Mouse (Mus musculus) kidney, postnatal 36 days (tissue): ENCODE results near the gene Gm49486.
A peak's percentile ranks its signal among the peaks of the same experiment; 100 is the strongest.

Source experiments
- DNase-seq, 2 experiments: peaks; one replicate each; pipeline ENCODE4 v3.0.0; 2021 to 2022; ENCODE audit warnings: mixed read lengths in 2 of 2

Gm49486 gene

GRCm38 (mm10) chr15:79235268-79235667 is 6.1 kb downstream of the Gm49486 start:
- no peak for DNase-seq

GRCm38 (mm10) chr15:79238036-79238435 is 8.8 kb downstream of the Gm49486 start:
- DNase-seq = no peak

- DNase-seq = no peak
Measured at GRCm38 (mm10) chr15:79242574-79243233, 13.5 kb downstream of the Gm49486 start.

- DNase-seq = peak; percentile 96 to 97
Measured at GRCm38 (mm10) chr15:79243234-79244042, 14.2 kb downstream of the Gm49486 start.

GRCm38 (mm10) chr15:79244071-79244893 is 15.1 kb downstream of the Gm49486 start:
- peak; percentile 52 to 61 for DNase-seq

GRCm38 (mm10) chr15:79245321-79245720 is 16.1 kb downstream of the Gm49486 start:
- DNase-seq = no peak

GRCm38 (mm10) chr15:79250236-79250635 is 21.0 kb downstream of the Gm49486 start:
- no peak for DNase-seq

- DNase-seq = no peak
Measured at GRCm38 (mm10) chr15:79251168-79251567, 22.0 kb downstream of the Gm49486 start.

GRCm38 (mm10) chr15:79251781-79252491 is 22.7 kb downstream of the Gm49486 start:
- DNase-seq = peak in 1 of 2 experiments; percentile 45

GRCm38 (mm10) chr15:79252580-79252979 is 23.4 kb downstream of the Gm49486 start:
- DNase-seq = no peak

GRCm38 (mm10) chr15:79254661-79255060 is 25.5 kb downstream of the Gm49486 start, which contains the start of gene Slc16a8:
Slc16a8 (minus strand) TSS chr15:79254761.
- DNase-seq = no peak

GRCm38 (mm10) chr15:79258521-79258920 is 29.3 kb downstream of the Gm49486 start:
- DNase-seq = peak; percentile 86 to 94

GRCm38 (mm10) chr15:79261095-79261725 is 32.0 kb downstream of the Gm49486 start:
- DNase-seq = peak; percentile 32 to 62

GRCm38 (mm10) chr15:79261757-79262156 is 32.6 kb downstream of the Gm49486 start:
- DNase-seq = no peak

- peak; percentile 27 to 73 for DNase-seq
Measured at GRCm38 (mm10) chr15:79262375-79262774, 33.2 kb downstream of the Gm49486 start.

GRCm38 (mm10) chr15:79262786-79263309 is 33.7 kb downstream of the Gm49486 start:
- DNase-seq = no peak

- no peak for DNase-seq
Measured at GRCm38 (mm10) chr15:79263726-79264125, 34.5 kb downstream of the Gm49486 start.

- DNase-seq = no peak
Measured at GRCm38 (mm10) chr15:79265384-79265783, 36.2 kb downstream of the Gm49486 start.

GRCm38 (mm10) chr15:79268521-79268920 is 39.3 kb downstream of the Gm49486 start:
- no peak for DNase-seq

GRCm38 (mm10) chr15:79270317-79271123 is 41.3 kb downstream of the Gm49486 start:
- peak; percentile 59 to 78 for DNase-seq
